Mouse (Mus musculus) limb, embryonic 11.5 days (tissue): ENCODE measurements around the gene 1700003F12Rik. TPM values are rescaled to one million over a fixed set of nuclear protein-coding genes. Genes with fewer than 3 reads are reported as not detected.

Source experiments
- ATAC-seq: fragments of 200-750 bp; cut with Nextera tagmentation; 2 replicates; pipeline ENCODE4 v1.8.0; 2017; ENCODE audit warnings: low read depth; ENCODE audit not compliant: insufficient number of reproducible peaks, low FRiP score, low TSS enrichment
- DNase-seq: peaks from one replicate; pipeline ENCODE4 v3.0.0-alpha.2; 2015; ENCODE audit warnings: low spot score
- H3K27ac ChIP-seq: fragments of 300-500 bp; sonication (generic); replicated peaks from 2 replicates; pipeline ENCODE4 v1.5.1; 2014; ENCODE audit warnings: low read depth, mild to moderate bottlenecking, low read length
- H3K27me3 ChIP-seq: fragments of 300-500 bp; sonication (generic); 2 replicates; pipeline ENCODE4 v1.6.1; 2014; ENCODE audit warnings: mild to moderate bottlenecking, low read length, mixed read lengths; ENCODE audit not compliant: control insufficient read depth, insufficient read depth
- H3K36me3 ChIP-seq: fragments of 300-500 bp; sonication (generic); 2 replicates; pipeline ENCODE4 v1.6.1; 2014; ENCODE audit warnings: mild to moderate bottlenecking, low read length, moderate library complexity, mixed read lengths; ENCODE audit not compliant: control insufficient read depth, insufficient read depth
- H3K4me1 ChIP-seq: fragments of 300-500 bp; sonication (generic); 2 replicates; pipeline ENCODE4 v1.6.1; 2014; ENCODE audit warnings: low read length, mixed read lengths; ENCODE audit not compliant: control insufficient read depth, insufficient read depth
- H3K4me2 ChIP-seq: fragments of 300-500 bp; sonication (generic); 2 replicates; pipeline ENCODE4 v1.6.1; 2014; ENCODE audit warnings: low read depth, mild to moderate bottlenecking, moderate library complexity; ENCODE audit not compliant: severe bottlenecking
- H3K4me3 ChIP-seq: fragments of 300-500 bp; sonication (generic); 2 replicates; pipeline ENCODE4 v1.5.1; 2014; ENCODE audit warnings: low read depth, low read length
- H3K9ac ChIP-seq: fragments of 300-500 bp; sonication (generic); 2 replicates; pipeline ENCODE4 v1.6.1; 2014; ENCODE audit warnings: mild to moderate bottlenecking, low read length
- H3K9me3 ChIP-seq: fragments of 300-500 bp; sonication (generic); 2 replicates; pipeline ENCODE4 v1.6.1; 2016; ENCODE audit warnings: low read length; ENCODE audit not compliant: control insufficient read depth
- WGBS: fragments of 180-500 bp; shearing (Covaris S2); extraction: QIAGEN DNeasy Blood & Tissue Kit; methylation state at CpG from one replicate; pipeline ENCODE4 v1.1.7; 2014; 5-methylcytosine and 5-hydroxymethylcytosine counted together
- polyA plus RNA-seq: library from polyadenylated mRNA; unstranded; fragments of >200 nt; fragmentation: Nextera tagmentation; extraction: Ambion mirVana; gene quantifications from 2 replicates; pipeline ENCODE4 v1.2.1, GENCODE M21; 2014

Gene 1700003F12Rik
- polyA plus RNA-seq, 1 experiment from 2014 or later = 1.0 TPM

DNA sequence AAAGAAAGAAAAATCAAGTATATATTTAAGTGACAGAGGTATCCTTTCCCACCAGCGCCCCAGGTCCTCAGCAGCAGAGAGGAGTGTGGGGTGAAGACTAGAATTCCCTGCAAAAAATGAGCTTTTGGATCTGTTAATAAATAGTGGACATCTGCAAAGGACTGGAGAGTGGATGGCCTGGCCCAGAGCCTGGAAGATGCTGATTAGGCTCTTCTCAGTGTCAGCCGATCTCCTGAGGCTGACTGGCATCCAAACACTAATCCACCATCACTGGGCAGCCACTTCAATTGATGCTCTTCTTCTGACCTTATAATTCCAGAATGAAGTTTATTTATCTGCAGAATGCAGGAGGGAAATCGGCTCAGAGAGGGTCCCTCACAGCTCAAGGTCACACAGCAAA is 26.1 kb downstream of the 1700003F12Rik start:
- 84% methylated on average over 3 of the region's 3 CpGs for WGBS
- Histone ChIP-seq H3K27me3 (no peaks in the 10 kb centered on the region), H3K4me1 (peaks cover 9% of the 10 kb centered on the region), H3K4me2 (no peak overlapping the region), H3K9me3 (no peaks in the 10 kb centered on the region), H3K4me3 (no peak overlapping the region), H3K9ac (no peak overlapping the region), H3K27ac (no peak overlapping the region), H3K36me3 (no peaks in the 10 kb centered on the region)
- DNase-seq (no peak), ATAC-seq (no peak)

GRCm38 (mm10) chr2:154574271-154574670 is 27.4 kb downstream of the 1700003F12Rik start:
- Histone ChIP-seq H3K27ac (no peak overlapping the region), H3K4me3 (no peak overlapping the region), H3K36me3 (no peaks in the 10 kb centered on the region), H3K4me2 (no peak overlapping the region), H3K4me1 (no peaks in the 10 kb centered on the region; the same call in 1 of the 2 replicates), H3K27me3 (no peaks in the 10 kb centered on the region), H3K9ac (no peak overlapping the region), H3K9me3 (no peaks in the 10 kb centered on the region)
- ATAC-seq = no peak
- WGBS = 81% methylated on average over 7 of the region's 7 CpGs
- DNase-seq = no peak

GRCm38 (mm10) chr2:154576876-154577743 is 30.2 kb downstream of the 1700003F12Rik start:
- H3K27ac ChIP-seq = 0 out of 2 replicates have a peak overlapping the region, but pooled peaks have one; percentile 14
- no peak for DNase-seq

GRCm38 (mm10) chr2:154577744-154578067 is 30.8 kb downstream of the 1700003F12Rik start:
- Histone ChIP-seq H3K4me2 (no peak overlapping the region), H3K4me1 (no peaks in the 10 kb centered on the region; the same call in 1 of the 2 replicates), H3K9ac (no peak overlapping the region), H3K36me3 (no peaks in the 10 kb centered on the region), H3K4me3 (no peak overlapping the region), H3K27me3 (no peaks in the 10 kb centered on the region), H3K9me3 (no peaks in the 10 kb centered on the region), H3K27ac (no peak overlapping the region)
- no peak for DNase-seq
- ATAC-seq = no peak
- WGBS = 91% methylated on average over 6 of the region's 6 CpGs

More at GRCm38 (mm10) chr2:154576876-154577743, 30.2 kb downstream of the 1700003F12Rik start:
- H3K9ac ChIP-seq = peak overlapping the region; percentile 17; the same call in 1 of the 2 replicates
- 56% methylated on average over 12 of the region's 12 CpGs for WGBS
- ATAC-seq = no peak
- H3K9me3 ChIP-seq = no peaks in the 10 kb centered on the region
- no peaks in the 10 kb centered on the region for H3K27me3 ChIP-seq
- no peaks in the 10 kb centered on the region; the same call in 1 of the 2 replicates for H3K4me1 ChIP-seq
- no peaks in the 10 kb centered on the region for H3K36me3 ChIP-seq
- no peak overlapping the region for H3K4me2 ChIP-seq
- H3K4me3 ChIP-seq = no peak overlapping the region

DNA sequence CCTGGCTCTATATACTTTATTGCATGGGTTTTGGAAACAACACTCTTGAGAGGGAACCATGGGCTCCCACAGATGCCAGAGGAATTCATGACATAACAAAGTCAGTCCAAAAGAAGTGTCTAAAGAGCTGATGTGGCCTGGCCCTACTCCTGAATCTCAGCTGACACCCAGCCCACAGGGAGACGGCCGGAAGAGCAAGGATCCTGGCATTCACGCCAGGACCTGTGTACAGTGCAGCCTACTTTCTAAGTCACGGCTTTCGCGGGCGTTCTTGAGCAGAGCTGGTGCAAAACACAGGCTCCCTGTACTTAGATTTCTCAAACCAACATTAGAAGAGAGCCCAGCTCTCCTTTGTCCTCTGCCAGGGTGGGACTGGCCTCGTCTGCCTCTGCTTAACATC is 33.7 kb downstream of the 1700003F12Rik start:
- H3K4me1 ChIP-seq = peaks cover 1% of the 10 kb centered on the region
- H3K27ac ChIP-seq = no peak overlapping the region
- H3K4me2 ChIP-seq = no peak overlapping the region
- no peak overlapping the region for H3K4me3 ChIP-seq
- H3K27me3 ChIP-seq = no peaks in the 10 kb centered on the region
- no peaks in the 10 kb centered on the region for H3K36me3 ChIP-seq
- 90% methylated on average over 8 of the region's 8 CpGs for WGBS
- ATAC-seq (no peak), DNase-seq (no peak)
- H3K9me3 ChIP-seq = no peaks in the 10 kb centered on the region
- H3K9ac ChIP-seq = no peak overlapping the region

- no peak overlapping the region for H3K9ac ChIP-seq
- H3K4me3 ChIP-seq = no peak overlapping the region
- no peaks in the 10 kb centered on the region for H3K36me3 ChIP-seq
- WGBS = 90% methylated on average over 1 of the region's 1 CpGs
- H3K27ac ChIP-seq = no peak overlapping the region
- H3K27me3 ChIP-seq = no peaks in the 10 kb centered on the region
- no peaks in the 10 kb centered on the region for H3K9me3 ChIP-seq
- ATAC-seq = no peak
- peaks cover 5% of the 10 kb centered on the region for H3K4me1 ChIP-seq
- H3K4me2 ChIP-seq = no peak overlapping the region
- no peak for DNase-seq
Observed at GRCm38 (mm10) chr2:154581421-154581820, 34.5 kb downstream of the 1700003F12Rik start.

DNA sequence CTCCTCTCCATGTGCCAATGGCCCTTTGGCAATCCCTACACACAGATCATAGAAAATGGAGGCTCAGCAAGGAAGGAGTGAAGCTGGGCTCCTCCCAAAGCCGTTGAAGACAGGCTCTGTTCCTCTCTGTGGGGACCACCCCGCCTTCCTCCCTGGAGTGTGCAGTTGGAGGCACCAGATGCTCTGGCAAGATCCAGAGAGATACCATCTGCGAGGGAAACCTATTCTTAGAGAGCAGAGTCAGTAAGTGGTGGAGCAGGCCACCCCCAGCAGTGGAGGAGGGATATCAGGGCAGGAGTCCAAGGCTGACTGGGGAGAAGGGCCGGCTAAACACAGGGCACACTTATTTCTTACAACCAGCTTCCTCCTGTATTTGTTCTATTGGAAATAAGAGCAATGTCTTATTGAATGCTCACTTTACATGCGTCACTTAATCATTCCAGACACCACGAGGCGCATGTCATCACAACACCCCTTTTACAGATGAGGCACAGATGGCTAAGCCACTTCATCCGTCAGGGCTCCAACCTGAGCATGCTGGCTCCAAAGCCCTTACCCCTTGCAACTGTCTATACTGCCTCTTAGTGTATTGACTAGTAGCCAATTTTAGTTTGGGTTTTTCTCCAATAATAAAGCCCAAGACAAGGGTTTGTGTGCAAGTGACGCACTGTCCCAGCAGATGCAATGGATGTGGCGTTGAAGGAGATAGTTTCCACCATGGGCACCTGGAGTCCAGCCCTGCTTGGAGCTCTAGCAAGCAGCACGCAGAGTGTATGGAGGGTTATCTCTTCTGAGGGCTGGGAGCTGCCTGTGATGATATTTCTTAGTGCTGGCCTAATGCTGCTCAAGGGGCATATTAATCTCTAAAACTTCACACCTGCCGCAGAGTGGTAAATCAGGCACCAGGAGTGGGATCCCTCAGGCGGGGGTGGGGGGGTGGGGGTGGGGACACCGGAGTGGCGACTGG is 37.3 kb downstream of the 1700003F12Rik start:
- peaks cover 5% of the 10 kb centered on the region; the same call in 1 of the 2 replicates for H3K4me1 ChIP-seq
- DNase-seq (no peak), ATAC-seq (no peak)
- H3K27me3 ChIP-seq = no peaks in the 10 kb centered on the region
- no peaks in the 10 kb centered on the region for H3K36me3 ChIP-seq
- no peak overlapping the region for H3K9ac ChIP-seq
- no peak overlapping the region for H3K4me3 ChIP-seq
- no peak overlapping the region for H3K27ac ChIP-seq
- H3K4me2 ChIP-seq = no peak overlapping the region
- 68% methylated on average over 15 of the region's 15 CpGs for WGBS
- H3K9me3 ChIP-seq = no peaks in the 10 kb centered on the region

- DNase-seq (no peak), ATAC-seq (no peak)
- Histone ChIP-seq H3K27ac (no peak overlapping the region), H3K36me3 (no peaks in the 10 kb centered on the region), H3K9ac (no peak overlapping the region), H3K9me3 (no peaks in the 10 kb centered on the region), H3K4me1 (peaks cover 5% of the 10 kb centered on the region; the same call in 1 of the 2 replicates), H3K4me3 (no peak overlapping the region), H3K27me3 (no peaks in the 10 kb centered on the region), H3K4me2 (no peak overlapping the region)
- WGBS = 67% methylated on average over 17 of the region's 17 CpGs
Observed at GRCm38 (mm10) chr2:154584931-154585601, 38.2 kb downstream of the 1700003F12Rik start.
